In the genomic region with DNA sequence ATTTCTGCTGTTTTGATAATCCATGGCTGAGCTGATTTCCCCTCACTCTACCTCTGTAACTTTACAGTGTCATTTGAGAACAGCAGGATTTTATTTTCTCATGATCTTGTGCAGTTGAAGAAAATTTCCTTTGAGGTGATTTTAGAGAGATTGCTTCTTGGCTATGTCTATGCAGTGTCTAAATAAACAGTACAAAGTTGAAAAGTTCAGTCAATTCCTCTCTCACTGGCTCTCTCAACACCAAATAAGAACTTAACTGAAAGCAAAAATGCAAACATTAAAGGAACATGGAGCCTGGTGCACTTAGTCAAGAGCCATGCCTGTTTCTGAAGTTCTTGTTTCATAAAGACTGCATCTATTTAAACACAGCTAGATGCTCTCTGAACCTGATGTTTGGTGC, we compare ENCODE assay signal across 23 mouse cellular contexts.
A peak's percentile ranks its signal among the peaks of the same experiment; 100 is the strongest.
DNase-seq lines count a peak whose midpoint lies in the region; ATAC-seq and TF ChIP-seq lines count a peak whose summit lies in the region.
"Had no signal": no experiment of that assay in that cellular context is flagged by ENCODE, and none has a peak within 500 bp of the region (broad histone marks: within the 10 kb centered on the region; RNA-seq: fewer than 3 reads in every experiment).

No protein-coding gene starts in this region.

- no peaks in the 10 kb centered on the region for H3K36me3 ChIP-seq in liver, adult 2 months (ENCODE audit: control insufficient read depth, insufficient read depth, low read length)
- H3K36me3 ChIP-seq in lung, embryonic 16.5 days (ENCODE audit: control insufficient read depth, insufficient read depth, low read length), result no peaks in the 10 kb centered on the region
- H3K36me3 ChIP-seq in intestine, embryonic 15.5 days, result no peaks in the 10 kb centered on the region
- H3K36me3 ChIP-seq in stomach, embryonic 16.5 days (ENCODE audit: control insufficient read depth, insufficient read depth, low read length), result no peaks in the 10 kb centered on the region
- H3K36me3 ChIP-seq: embryonic facial prominence, embryonic 15.5 days; hindbrain, embryonic 12.5 days; hindbrain, embryonic 15.5 days had no signal

- H3K4me1 ChIP-seq in liver, adult 2 months (ENCODE audit: control insufficient read depth, insufficient read depth, low read length), result no peaks in the 10 kb centered on the region; the same call in 1 of the 2 replicates
- H3K4me1 ChIP-seq in lung, embryonic 16.5 days (replicated peaks; ENCODE audit: control insufficient read depth, insufficient read depth, low read length), result no peaks in the 10 kb centered on the region
- H3K4me1 ChIP-seq in intestine, embryonic 15.5 days (replicated peaks), result no peaks in the 10 kb centered on the region
- no peaks in the 10 kb centered on the region for H3K4me1 ChIP-seq in stomach, embryonic 16.5 days (ENCODE audit: control insufficient read depth, insufficient read depth, low read length)
- H3K4me1 ChIP-seq: embryonic facial prominence, embryonic 15.5 days; hindbrain, embryonic 12.5 days; hindbrain, embryonic 15.5 days had no signal

- no peak for TF ChIP-seq CTCF in liver, adult 2 months (IDR thresholded peaks at IDR 0.05; ENCODE audit: low read depth, low read length)

- H3K27me3 ChIP-seq in liver, adult 2 months (ENCODE audit: control insufficient read depth, insufficient read depth, low read length), result no peaks in the 10 kb centered on the region
- H3K27me3 ChIP-seq in lung, embryonic 16.5 days (ENCODE audit: control insufficient read depth, insufficient read depth, low read depth, low read length), result no peaks in the 10 kb centered on the region
- H3K27me3 ChIP-seq in intestine, embryonic 15.5 days (replicated peaks), result no peaks in the 10 kb centered on the region
- H3K27me3 ChIP-seq in stomach, embryonic 16.5 days (ENCODE audit: control insufficient read depth, insufficient read depth, low read length), result no peaks in the 10 kb centered on the region
- H3K27me3 ChIP-seq: embryonic facial prominence, embryonic 15.5 days; hindbrain, embryonic 12.5 days; hindbrain, embryonic 15.5 days had no signal

- no peak overlapping the region for H3K27ac ChIP-seq in liver, adult 2 months (replicated peaks; ENCODE audit: insufficient read depth, low read depth, low read length)
- no peak overlapping the region for H3K27ac ChIP-seq in lung, embryonic 16.5 days (ENCODE audit: low read length)
- H3K27ac ChIP-seq in intestine, embryonic 15.5 days, result no peak overlapping the region
- H3K27ac ChIP-seq in stomach, embryonic 16.5 days (ENCODE audit: low read length), result peak overlapping the region; percentile 6; the same call in 1 of the 2 replicates
- H3K27ac ChIP-seq: embryonic facial prominence, embryonic 15.5 days; gastrocnemius, adult 2 months; hindbrain, embryonic 12.5 days; hindbrain, embryonic 15.5 days had no signal

- no peak overlapping the region for H3K4me2 ChIP-seq in lung, embryonic 16.5 days (ENCODE audit: low read depth, low read length)
- no peak overlapping the region for H3K4me2 ChIP-seq in intestine, embryonic 15.5 days (replicated peaks)
- no peak overlapping the region for H3K4me2 ChIP-seq in stomach, embryonic 16.5 days (ENCODE audit: low read depth, low read length)
- H3K4me2 ChIP-seq: embryonic facial prominence, embryonic 15.5 days; heart, embryonic 11.5 days; hindbrain, embryonic 12.5 days; hindbrain, embryonic 15.5 days had no signal

- no peaks in the 10 kb centered on the region for H3K9me3 ChIP-seq in lung, embryonic 16.5 days (ENCODE audit: control insufficient read depth, low read length)
- H3K9me3 ChIP-seq in intestine, embryonic 15.5 days, result no peaks in the 10 kb centered on the region
- no peaks in the 10 kb centered on the region for H3K9me3 ChIP-seq in stomach, embryonic 16.5 days (replicated peaks; ENCODE audit: control insufficient read depth, low read length)
- H3K9me3 ChIP-seq: embryonic facial prominence, embryonic 15.5 days; hindbrain, embryonic 12.5 days; hindbrain, embryonic 15.5 days had no signal

- H3K9ac ChIP-seq in liver, adult 2 months (ENCODE audit: low read depth, low read length), result no peak overlapping the region
- no peak overlapping the region for H3K9ac ChIP-seq in lung, embryonic 16.5 days (ENCODE audit: low read length)
- no peak overlapping the region for H3K9ac ChIP-seq in intestine, embryonic 15.5 days
- H3K9ac ChIP-seq in stomach, embryonic 16.5 days (ENCODE audit: low read length), result no peak overlapping the region
- H3K9ac ChIP-seq: embryonic facial prominence, embryonic 15.5 days; forebrain, postnatal 0 days; hindbrain, embryonic 12.5 days; hindbrain, embryonic 15.5 days had no signal

- H3K4me3 ChIP-seq in liver, adult 2 months (ENCODE audit: insufficient read depth, low read depth, low read length), result no peak overlapping the region
- no peak overlapping the region for H3K4me3 ChIP-seq in lung, embryonic 16.5 days (ENCODE audit: low read length)
- no peak overlapping the region for H3K4me3 ChIP-seq in intestine, embryonic 15.5 days (replicated peaks)
- no peak overlapping the region for H3K4me3 ChIP-seq in stomach, embryonic 16.5 days (replicated peaks; ENCODE audit: low read length)
- H3K4me3 ChIP-seq: embryonic facial prominence, embryonic 15.5 days; gastrocnemius, adult 2 months; hindbrain, embryonic 12.5 days; hindbrain, embryonic 15.5 days had no signal

- peak; percentile 52 for ATAC-seq in lung, embryonic 16.5 days (ENCODE audit: low read depth)
- peak; percentile 31; the same call in 1 of the 2 replicates for ATAC-seq in intestine, embryonic 15.5 days
- no peak for ATAC-seq in stomach, embryonic 16.5 days (ENCODE audit: insufficient read depth, low FRiP score)
- no peak for ATAC-seq in monocyte, adult 5-6 weeks (replicated peaks; ENCODE audit: insufficient number of reproducible peaks, low FRiP score, low TSS enrichment, poor library complexity, severe bottlenecking)
- ATAC-seq: CD4-positive, CD25-positive, alpha-beta regulatory T cell, adult 4 months; forebrain, embryonic 14.5 days; forebrain, postnatal 0 days had no signal

- no peak for TF ChIP-seq POLR2A in liver, adult 2 months (IDR thresholded peaks at IDR 0.05; ENCODE audit: extremely low read depth, insufficient read depth, low read length)

- DNase-seq in liver, adult 2 months (ENCODE audit: extremely low read depth, low read depth, low spot score), result peak; percentile 60
- DNase-seq in liver, result no peak
- DNase-seq in lung, adult 18-20 months, result no peak
- DNase-seq: adrenal gland, adult 2 months; adrenal gland, postnatal 14 days; cerebellum, adult 11 months; cerebellum, adult 2 months; cerebellum, adult 9-11 months; cerebellum, postnatal 25 days; forebrain, postnatal 0 days; gastrocnemius, adult 2 months; gastrocnemius, postnatal 14 days; heart, adult 11 months had no signal

- H3K79me2 ChIP-seq in liver, adult 2 months (ENCODE audit: control insufficient read depth, insufficient read depth, low read length), result no peaks in the 10 kb centered on the region

Comparison
In these comparisons a context has a peak if more than half of its experiments do, and no peak if none do; other contexts are left out.
1. ATAC-seq: peak in lung, embryonic 16.5 days (single experiment) and intestine, embryonic 15.5 days (single experiment); none in stomach, embryonic 16.5 days (single experiment) and monocyte, adult 5-6 weeks (single experiment).